Mouse (Mus musculus) right cerebral cortex, postnatal 14 days (tissue): Measurements from ENCODE around the gene Sh3yl1.
A peak's percentile ranks its signal among the peaks of the same experiment; 100 is the strongest.

Experiments used
- DNase-seq: peaks from one replicate; pipeline ENCODE4 v3.0.0; 2022

The Sh3yl1 gene

DNA sequence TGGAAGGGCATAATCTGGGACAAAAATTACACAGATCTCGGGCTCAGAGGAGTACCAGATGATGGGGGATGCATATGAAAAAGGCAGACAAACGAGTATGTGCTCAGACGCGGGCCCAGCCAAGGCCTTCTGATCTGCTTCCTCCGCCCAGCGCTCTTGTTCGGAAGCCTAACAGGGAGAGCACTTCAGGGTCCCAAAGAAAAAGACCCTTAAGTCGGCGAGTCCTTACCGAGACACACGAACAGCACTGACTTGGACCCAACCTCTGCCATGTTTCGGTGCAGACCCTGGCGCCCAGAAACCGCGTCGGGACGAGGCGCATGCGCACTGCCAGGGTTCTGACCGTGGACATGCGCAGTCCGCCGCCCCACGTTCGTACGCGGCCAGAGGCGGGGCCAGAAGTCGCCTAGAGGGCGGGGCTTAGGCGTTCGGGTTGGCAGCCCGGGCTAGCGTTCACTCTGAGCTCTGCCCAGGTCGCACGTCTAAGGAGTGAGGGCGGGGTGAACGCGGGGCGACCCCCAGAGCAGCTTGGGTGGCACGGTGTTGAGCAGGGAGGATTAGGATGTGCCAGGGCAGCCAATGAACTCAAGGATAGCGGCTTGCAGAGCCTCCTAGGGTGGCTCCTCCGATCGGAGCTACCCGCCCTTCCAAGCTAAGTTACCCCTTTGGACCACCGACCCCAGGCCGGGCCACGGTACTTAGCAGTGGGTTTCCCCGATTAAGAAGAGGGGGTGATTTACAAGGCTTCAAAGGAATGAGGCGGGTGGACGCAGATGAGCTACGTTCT, at the start of gene Sh3yl1, which contains the start of gene Acp1:
Gene Sh3yl1 (plus strand): TSS at position 408 of the 787 bp plus-strand sequence.
Gene Acp1 (minus strand): TSS at position 329 of the 787 bp plus-strand sequence.
- peak; percentile 95 for DNase-seq

DNA sequence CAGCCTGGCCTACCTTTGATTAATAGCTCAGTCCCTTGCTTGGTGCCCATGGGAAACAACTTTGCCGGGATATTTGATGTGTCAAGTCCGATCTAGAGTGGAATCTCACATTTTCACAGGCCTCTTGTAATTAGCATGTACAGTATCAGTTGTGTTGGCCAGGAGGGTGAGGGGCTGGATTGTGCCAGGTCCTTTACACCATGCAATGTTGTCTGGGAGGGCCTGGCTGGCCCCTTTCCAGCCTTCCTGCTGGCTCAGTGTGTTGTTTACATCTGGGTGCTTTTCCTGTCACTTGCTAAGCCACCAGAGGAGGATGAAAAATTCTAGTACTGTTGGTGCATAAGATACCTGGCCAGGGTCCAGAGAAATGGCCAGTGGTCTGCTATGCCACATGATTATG, 47.1 kb upstream of the Sh3yl1 start:
- DNase-seq: no peak

DNA sequence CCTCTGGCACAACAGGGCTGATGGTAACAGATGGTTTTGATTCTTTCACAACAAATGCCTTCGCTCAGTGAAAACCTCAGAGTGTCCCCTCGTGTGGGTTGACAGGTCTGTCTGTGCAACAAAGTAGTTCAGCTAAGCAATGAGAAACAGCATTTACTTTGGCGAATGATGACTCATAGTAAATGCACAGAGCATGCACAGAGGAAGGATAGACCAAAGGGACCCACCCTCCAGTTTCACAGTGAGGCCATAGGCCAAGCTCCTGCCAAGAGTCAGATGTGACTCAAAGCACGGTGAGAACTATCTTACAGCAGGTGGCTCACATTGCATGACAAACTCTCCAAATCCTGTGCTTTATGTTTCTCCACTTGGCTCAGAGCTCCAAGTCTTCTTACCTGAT, 45.7 kb upstream of the Sh3yl1 start:
- DNase-seq: no peak

DNA sequence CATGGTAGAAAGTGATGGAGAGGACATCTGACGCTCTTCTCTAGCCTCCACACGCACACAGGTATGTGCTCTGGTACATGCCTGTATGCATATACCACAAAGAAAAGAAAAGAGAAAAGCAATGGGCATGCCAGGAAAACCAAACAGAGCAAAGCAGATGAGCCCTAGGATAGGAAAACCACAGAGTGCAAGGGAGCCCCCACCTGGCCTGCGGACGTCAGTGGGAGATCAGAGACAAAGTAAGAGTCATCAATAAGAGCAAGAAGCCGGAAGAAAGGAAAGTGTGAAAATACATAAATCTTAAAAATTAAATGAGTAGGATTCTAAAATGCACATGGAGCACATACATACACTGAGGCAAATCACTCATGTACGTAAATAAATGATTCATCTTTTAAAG, 32.0 kb upstream of the Sh3yl1 start:
- no peak for DNase-seq

DNA sequence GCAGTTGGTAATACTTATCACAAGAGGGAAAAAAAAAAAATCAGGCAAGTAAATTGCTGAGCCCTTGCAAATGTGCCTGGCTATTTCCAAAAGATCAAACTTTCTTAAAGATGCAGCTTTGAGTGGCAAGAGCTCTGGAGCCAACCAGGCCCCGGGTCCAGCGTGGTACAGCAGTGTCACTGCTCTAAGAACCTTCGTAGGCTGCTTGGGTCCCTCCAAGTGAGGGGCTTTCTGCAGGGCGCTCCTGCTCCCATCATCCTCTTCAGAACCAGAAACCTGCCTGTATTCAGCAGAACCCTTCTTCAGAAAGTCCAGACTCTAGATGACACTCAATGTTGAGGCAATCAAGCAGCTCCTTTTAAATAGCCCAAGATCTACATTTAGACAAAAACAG, 27.9 kb upstream of the Sh3yl1 start:
- no peak for DNase-seq

DNA sequence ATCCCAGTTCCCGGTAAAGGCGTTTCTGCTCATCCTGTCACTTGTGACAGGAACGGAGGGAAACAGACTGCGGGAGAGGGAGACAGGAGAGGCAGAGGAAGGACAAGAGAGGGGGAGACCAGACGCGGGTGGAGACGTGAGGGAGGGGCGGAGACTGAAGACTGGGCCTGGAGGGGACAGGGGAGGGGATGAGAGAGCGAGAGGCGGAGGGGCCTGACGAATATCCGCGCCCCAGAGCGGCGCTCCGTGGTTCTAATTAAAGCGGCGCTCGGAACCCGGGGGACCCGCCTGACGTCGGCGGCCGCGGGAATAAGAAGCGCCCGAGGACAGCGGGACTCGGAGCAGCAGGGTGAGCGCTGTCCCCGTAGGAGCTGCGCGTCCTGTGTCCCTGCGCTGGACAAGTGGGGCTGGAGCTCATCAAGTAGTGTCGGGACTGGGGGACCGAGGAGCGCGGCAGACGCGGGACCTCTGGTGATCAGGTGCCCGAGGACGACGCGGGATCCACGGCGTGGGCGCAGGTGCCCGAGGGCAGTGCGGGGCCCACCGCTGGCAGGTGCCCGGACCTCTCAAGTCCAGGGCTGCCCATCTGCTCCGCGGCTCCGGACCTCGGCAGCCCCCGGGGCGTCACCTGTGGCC, 27.4 kb upstream of the Sh3yl1 start, which contains the start of gene Alkal2:
Gene Alkal2 (plus strand): TSS at position 337 of the 636 bp plus-strand sequence.
- no peak for DNase-seq

DNA sequence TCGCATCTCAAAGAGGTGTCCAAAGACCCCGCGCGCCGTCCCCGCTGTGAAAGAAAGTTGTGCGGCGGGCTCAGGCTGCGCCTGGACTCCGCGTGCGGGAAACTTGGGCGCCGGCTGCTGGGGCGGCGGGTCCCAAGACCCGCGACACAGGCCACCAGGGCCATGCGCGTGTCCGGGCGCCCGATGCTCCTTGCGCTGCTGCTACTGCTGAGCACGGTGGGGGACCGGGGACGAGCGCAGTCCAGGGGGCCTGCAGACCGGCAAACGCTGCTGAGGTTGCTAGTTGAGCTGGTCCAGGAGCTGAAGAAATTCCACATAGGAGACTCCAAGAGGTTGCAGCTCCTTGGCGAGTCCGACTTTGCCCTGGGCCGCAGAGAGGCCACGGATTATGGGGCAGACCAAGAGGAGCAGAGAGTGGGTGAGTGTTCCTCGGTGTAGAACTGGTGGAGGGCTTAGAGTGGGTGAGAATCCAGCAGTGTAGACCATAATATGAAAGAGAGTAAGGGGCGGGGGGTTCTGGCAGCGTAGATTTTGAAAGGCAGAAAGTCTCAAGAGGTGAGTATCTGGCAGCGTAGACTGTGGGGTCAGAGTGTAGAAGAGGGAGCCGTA, 26.7 kb upstream of the Sh3yl1 start:
- DNase-seq: no peak

DNA sequence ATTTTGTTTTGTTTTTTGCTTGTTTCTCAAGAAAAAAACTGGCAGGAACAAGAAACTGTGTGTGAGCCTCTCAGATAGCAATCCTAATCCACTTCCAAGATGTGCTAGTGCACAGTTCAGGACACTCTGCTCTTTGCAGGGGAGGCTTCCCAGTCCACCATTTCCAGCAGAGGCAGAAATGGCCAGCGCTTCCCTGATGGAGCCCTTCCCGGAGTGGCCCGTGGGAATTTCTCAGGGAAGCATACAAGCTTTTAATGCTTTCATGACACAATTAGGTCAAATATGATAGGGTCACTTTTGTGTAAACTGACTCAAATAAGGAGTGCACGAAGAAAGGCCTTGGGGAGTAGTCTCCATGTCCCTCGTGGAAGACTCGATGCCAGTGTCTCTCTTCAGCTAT, 25.6 kb upstream of the Sh3yl1 start:
- DNase-seq: no peak

DNA sequence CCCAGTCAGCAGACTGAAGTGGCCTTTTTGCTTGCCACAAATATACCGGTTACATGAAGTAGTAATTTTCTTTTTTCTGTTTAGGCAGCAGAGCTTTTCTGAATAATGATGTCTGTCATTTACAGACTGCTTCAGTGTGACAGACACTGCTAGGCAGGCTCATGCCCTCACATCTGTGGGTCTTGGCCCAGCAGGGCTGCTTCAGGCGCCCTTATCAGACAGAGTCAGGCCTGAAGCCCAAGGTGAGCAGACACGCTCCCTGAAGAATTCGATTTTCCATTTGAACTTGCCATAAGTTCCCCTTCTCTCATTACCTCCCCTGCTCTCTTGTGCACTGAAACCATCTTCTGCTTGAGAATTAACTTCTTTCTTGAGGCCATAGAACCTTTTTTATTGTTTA, 23.5 kb upstream of the Sh3yl1 start:
- DNase-seq: no peak

DNA sequence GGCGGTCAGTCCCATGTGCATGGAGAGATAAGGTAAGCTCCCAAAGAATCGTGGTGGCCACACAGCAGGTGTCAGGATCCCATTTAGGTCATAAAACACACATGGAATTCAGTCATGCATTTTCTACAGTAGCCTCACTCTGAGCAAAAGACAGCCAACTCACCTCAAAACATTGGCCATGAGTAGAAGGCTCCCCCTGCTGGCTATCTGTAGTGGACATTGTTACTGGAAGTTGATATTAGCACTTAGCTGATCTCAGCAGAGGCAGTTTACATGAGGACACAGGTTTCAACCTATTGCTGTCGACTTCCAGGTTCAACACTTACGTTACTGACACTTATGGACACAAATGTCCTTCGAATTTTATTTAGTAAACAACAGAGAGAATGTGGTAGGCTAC, 21.4 kb upstream of the Sh3yl1 start:
- DNase-seq: peak; percentile 70

DNA sequence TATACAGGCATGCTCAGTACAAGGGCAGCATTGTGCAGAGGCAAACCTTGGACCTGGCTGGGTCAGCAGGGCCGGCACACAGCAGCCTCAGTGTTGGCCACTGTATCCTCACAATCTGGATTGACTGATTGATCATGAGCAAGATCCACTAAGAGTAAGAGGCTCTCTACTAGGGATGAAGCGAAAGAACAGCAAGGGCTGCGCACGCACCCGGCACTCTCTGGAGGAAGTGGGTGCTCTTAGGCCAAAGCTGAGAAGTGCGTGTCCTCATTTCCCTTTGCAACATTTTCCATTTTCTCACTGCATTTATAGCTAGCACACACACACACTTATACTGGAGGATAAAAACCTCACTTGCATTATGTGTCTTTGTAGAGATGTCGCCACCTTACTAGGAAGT, 20.0 kb upstream of the Sh3yl1 start:
- DNase-seq: no peak

DNA sequence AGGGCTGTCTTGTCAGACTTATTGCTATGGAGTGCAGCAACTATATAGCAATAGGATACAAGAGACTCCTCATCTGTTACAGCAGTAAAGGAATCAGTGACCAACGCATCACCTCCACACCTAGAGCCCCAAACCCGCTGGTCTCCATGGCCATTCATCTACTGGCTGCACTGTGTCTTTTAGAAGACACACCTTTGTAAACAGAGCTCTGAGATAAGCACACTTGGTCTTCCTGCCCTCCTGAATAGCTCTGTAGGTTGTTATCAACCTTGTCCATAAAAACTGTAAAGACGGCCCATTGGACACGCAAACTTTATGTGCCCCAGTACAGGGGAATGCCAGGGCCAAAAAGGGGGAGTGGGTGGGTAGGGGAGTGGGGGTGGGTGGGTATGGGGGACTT, 14.4 kb upstream of the Sh3yl1 start:
- no peak for DNase-seq

DNA sequence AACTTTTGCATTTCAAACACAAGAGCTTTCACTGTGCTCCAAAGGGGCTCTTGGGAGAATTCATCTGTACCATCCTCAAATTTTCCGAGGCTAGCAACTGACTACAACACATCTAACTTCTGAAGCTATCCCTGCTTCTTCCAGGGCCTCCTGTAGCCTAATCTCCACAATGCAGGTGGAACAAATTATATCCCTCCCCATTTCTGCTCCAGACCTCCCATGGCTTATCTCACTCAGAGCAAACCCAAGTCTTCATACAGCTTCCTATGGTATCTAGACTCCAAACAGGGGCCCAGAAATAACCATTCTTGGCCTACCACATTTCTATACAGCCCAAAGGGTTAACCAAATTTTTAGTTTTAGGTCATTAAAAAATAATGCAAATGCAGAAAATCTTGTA, 2.8 kb upstream of the Sh3yl1 start:
- no peak for DNase-seq

DNA sequence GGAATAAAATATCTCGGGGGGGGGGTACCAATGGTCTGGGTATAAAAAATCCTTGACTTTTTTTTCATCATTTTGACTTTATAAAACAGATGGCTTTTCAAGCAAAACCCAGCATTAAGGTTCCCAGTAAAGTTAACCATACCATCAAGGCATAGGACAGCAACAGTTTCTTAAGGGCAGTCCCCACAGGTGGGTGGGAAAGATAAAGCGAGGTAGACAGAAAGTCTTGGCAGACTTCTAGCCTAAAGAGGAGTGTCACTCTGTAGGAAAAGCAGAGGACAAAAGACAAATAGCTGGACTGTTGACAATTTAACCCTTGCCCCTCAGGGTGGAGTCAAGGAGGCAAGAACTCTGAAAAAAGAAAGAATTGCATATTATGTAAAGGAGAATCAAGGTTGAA, 1.6 kb upstream of the Sh3yl1 start:
- no peak for DNase-seq

DNA sequence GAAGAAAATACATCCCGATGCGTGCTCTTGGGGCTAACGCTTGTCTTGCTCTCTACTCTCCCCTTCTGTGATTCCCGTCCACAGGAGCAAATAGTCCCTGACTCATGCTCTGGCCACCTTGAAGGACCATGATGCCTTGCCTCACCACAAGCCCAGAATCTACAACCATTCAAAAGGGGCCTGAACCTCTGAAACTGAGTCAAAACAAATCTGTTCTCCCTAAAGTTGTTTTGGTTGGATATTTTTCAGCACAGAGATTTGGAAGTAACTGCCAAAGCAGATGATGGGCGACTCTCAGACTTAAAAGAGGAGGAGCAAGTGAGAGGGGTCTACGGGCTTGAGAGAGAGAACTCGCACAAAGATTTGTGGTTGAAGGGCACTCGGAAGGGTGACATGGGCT, 608 bp upstream of the Sh3yl1 start:
- no peak for DNase-seq

DNA sequence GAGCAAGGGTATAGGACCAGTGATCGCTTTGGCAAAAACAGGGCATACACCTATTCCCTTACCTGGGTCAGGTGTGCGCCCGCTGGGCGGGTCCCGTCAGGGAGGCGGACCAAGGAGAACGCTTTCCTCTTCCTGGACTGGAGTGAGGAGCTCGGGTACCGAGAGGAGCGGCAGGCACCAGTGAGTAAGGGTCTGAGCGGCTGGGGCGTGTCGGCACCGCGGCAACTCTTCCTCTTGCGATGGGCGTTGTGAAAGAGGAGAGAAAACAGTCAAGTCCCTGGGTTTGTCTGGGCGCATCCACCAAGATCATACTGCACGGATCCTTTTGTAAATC, 547 bp downstream of the Sh3yl1 start:
- DNase-seq: peak; percentile 37

DNA sequence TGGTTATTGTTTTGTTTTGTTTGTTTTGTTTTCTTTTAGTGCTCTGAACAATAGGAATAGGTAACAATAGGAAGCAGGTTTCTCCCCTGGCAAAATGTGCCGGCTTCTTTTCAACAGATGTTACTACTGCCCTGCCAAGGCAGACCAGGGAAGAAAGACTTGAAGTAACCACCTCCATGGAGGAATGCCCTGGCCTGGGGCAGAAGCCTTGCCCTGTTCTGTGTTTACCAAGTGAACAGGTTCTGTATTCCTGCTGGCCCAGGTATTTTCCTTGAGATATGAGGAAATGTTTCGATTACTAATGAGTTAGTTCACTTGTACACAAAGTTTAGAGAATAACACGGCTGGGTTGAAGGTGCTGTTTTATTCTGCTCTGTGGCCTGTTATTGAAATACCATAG, 1.4 kb downstream of the Sh3yl1 start:
- no peak for DNase-seq

DNA sequence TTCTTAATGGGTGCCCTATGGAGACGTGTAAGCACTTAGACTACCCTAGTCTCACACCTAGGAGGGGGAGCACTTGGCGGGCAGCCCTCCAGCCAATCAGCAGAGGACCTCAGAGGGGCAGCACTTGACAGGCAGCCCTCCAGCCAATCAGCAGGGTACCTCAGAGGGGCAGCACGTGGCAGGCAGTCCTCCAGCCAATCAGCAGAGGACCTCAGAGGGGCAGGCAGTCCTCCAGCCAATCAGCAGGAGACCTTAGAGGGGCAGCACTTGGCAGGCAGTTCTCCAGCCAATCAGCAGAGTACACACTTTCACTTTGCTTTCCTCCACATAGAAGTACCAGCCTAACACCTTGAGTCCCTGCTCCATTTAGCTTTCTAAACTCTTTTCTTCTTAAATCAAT, 10.9 kb downstream of the Sh3yl1 start:
- no peak for DNase-seq

DNA sequence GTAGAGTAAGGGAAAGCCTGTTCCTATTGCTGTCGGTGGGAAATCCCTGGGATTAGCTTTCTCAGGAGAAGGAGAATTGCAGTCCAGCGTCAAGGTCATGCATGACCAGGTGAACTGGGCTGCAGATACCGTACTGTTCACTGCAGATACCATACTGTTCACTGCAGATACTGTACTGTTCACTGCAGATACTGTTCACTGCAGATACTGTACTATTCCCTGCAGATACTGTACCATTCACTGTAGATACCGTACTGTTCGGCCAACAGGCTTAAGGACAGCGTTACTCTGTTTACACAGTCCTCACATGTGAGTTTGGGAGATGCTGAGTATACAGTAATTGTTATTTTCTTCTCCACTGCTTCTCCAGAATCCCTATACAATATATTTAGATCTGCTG, 16.7 kb downstream of the Sh3yl1 start:
- no peak for DNase-seq

DNA sequence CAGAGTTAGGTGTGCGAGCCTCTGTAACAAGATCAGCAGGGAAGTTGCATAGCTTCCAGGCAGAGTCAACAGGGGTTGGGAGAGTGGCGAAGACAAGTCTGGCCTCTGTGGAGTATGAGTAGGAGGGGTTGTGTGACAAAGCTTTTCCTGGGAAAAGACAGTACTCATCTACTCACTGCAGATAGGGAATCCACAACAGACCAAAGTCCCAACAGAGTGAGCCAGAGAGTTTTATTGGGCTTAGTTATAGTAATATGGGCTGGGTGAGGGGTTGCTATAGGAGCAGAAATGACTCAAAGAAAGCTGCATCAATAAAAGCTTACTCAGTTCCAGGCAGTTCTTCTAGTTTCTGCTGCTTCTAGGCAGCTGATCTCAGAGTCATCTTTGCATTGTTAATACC, 21.8 kb downstream of the Sh3yl1 start:
- no peak for DNase-seq

DNA sequence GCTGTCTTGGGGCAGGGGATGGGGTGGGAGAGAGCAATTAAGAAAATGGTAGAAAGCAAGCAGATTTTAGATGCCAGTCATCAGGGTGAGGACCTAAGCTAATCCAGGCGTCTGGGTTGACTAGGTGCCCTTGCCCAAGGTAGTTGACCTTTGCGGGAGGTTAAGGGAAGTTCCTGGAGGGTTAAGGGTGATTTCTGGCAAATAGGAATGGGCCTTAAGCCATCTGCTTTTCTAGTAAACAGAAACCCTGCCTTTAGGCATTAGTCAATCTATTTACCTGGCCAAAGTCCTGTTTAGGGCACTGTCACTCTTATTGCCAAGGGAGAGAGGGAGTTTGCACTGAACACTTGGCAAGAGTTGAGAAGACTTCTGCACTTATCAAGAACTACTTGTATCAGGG, 25.4 kb downstream of the Sh3yl1 start:
- DNase-seq: no peak

DNA sequence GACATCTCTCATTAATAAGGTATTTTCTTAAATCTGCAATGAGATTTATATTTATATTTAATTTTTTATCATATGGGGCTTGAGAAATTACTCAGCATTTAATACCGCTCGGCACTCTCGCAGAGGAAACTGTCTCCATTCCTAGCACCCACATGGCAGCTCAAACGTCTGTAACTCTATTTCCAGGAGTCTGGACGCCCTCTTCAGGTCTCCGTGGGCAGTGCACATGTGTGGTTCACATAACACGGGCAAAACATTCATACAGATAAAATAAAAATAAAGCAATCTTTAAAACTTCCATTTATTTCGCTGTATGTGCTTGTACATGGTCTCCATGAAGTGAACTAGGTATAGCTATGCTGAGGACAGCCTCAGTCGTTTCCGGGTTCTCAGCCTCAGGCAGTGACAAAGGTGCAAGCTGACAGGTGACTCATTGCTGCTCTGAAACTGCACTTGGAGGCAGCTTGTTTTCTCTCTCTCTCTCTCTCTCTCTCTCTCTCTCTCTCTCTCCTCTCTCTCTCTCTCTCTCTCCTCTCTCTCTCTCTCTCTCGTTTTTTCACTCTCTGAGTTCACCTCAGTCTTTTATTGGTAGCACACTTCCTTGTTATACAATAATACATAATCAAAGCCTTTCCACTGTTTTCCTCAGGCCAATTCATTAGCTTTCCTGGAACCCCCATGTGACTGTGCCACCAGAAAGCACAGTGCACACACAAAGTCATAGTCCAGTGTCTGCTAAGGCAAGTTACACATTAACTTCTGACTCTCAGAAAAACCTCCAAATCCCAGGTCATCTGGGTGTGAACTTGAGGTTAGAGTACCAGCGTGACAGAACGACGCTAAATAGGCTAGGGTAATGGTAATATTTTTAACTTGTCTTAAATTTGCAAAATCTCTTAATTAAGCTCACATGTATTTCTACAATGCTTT, 31.9 kb downstream of the Sh3yl1 start:
- no peak for DNase-seq

DNA sequence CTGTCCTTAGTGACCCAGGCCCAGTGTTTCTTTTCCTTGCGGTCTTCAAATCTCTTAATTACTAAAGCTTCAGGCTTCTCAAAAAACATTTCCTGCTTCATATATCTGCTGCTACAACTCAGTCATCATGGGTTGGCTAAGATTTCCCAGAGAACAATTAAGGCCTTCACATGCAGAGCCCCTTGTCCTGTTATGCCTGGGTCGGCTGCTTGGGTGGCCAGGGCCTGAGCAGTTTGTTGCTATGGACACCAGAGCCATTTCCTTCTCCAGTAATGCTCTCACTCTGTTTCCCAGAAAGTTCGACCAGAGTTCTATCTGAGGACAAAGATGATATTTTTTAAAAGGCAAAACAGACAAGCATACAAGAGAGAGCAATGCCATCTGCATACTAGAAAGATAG, 32.7 kb downstream of the Sh3yl1 start:
- no peak for DNase-seq
